17 mouse cellular contexts compared by ENCODE assay signal in genomic region chr5:116545746-116546145, GRCm38 (mm10). TPM values are rescaled to one million over a fixed set of nuclear protein-coding genes. Genes with fewer than 3 reads are reported as not detected.
A peak's percentile ranks its signal among the peaks of the same experiment; 100 is the strongest.
DNase-seq lines count a peak whose midpoint lies in the region; ATAC-seq and TF ChIP-seq lines count a peak whose summit lies in the region.
"Had no signal": no experiment of that assay in that cellular context is flagged by ENCODE, and none has a peak within 500 bp of the region (broad histone marks: within the 10 kb centered on the region; RNA-seq: fewer than 3 reads in every experiment).

No protein-coding gene starts in this region.

- no peaks in the 10 kb centered on the region for H3K9me3 ChIP-seq in MEL (replicated peaks; ENCODE audit: insufficient read depth, low read length)
- no peaks in the 10 kb centered on the region for H3K9me3 ChIP-seq in limb, embryonic 11.5 days (ENCODE audit: control insufficient read depth, low read length)
- H3K9me3 ChIP-seq: heart, embryonic 10.5 days; lung, embryonic 15.5 days had no signal

- no peaks in the 10 kb centered on the region for H3K27me3 ChIP-seq in MEL (ENCODE audit: control insufficient read depth in 1 of 2, insufficient read depth in 2 of 2, low read length in 2 of 2)
- no peaks in the 10 kb centered on the region for H3K27me3 ChIP-seq in limb, embryonic 11.5 days (ENCODE audit: control insufficient read depth, insufficient read depth, low read length)
- H3K27me3 ChIP-seq: CH12.LX; limb, embryonic 13.5 days; lung, embryonic 15.5 days; megakaryocyte, embryonic 14.5 days had no signal

- no peaks in the 10 kb centered on the region for H3K4me1 ChIP-seq in MEL (ENCODE audit: control insufficient read depth in 1 of 2, insufficient read depth in 2 of 2, low read length in 2 of 2)
- no peaks in the 10 kb centered on the region for H3K4me1 ChIP-seq in limb, embryonic 11.5 days (ENCODE audit: control insufficient read depth, insufficient read depth, low read length)
- H3K4me1 ChIP-seq: heart, embryonic 10.5 days; limb, embryonic 13.5 days; lung, embryonic 15.5 days; megakaryocyte, embryonic 14.5 days had no signal

- peak; percentile 66 to 67 for DNase-seq in kidney, postnatal 4 days
- DNase-seq in kidney, postnatal 14 days: no peak
- DNase-seq in MEL (ENCODE audit: low read depth, low spot score): peak; percentile 7
- peak; percentile 67 for DNase-seq in embryo, embryonic 10 days (ENCODE audit: low spot score)
- DNase-seq in limb, embryonic 11.5 days (ENCODE audit: low spot score): peak; percentile 77
- no peak for DNase-seq in urinary bladder, adult 2 months (ENCODE audit: low spot score)
- no peak for DNase-seq in thymus, postnatal 14 days
- DNase-seq: kidney, adult 9 months; right cerebral cortex, postnatal 14 days; thymus, postnatal 25 days had no signal

- ATAC-seq in limb, embryonic 11.5 days (ENCODE audit: insufficient number of reproducible peaks, low FRiP score, low TSS enrichment, low read depth): no peak

- no peak for TF ChIP-seq EP300 in MEL (IDR thresholded peaks at IDR 0.05; ENCODE audit: low read depth in 1 of 2, low read length in 2 of 2)

- no peak overlapping the region for H3K4me3 ChIP-seq in MEL (ENCODE audit: control insufficient read depth in 1 of 2, insufficient read depth in 1 of 2, low read depth in 2 of 2, low read length in 2 of 2)
- H3K4me3 ChIP-seq in limb, embryonic 11.5 days (ENCODE audit: low read depth, low read length): no peak overlapping the region
- H3K4me3 ChIP-seq: heart, embryonic 10.5 days; limb, embryonic 13.5 days; lung, embryonic 15.5 days had no signal

- TF ChIP-seq RAD21 in MEL (IDR thresholded peaks at IDR 0.05; ENCODE audit: low read depth, low read length): no peak

- H3K27ac ChIP-seq in MEL (ENCODE audit: control insufficient read depth, low read depth, low read length): no peak overlapping the region
- no peak overlapping the region for H3K27ac ChIP-seq in limb, embryonic 11.5 days (replicated peaks; ENCODE audit: low read depth, low read length)
- H3K27ac ChIP-seq: heart, embryonic 10.5 days; limb, embryonic 13.5 days; lung, embryonic 15.5 days had no signal

- TF ChIP-seq CTCF in MEL (IDR thresholded peaks at IDR 0.05 in 2 of 3, conservative IDR thresholded peaks at IDR 0.05 in 1 of 3; ENCODE audit: control insufficient read depth in 1 of 3, insufficient read depth in 1 of 3, low read depth in 2 of 3, low read length in 3 of 3, poor library complexity in 1 of 3, severe bottlenecking in 1 of 3): no peak

- TF ChIP-seq POLR2A in MEL (IDR thresholded peaks at IDR 0.05; ENCODE audit: control insufficient read depth in 1 of 2, insufficient read depth in 1 of 2, low read depth in 1 of 2, low read length in 2 of 2, poor library complexity in 1 of 2): no peak

- H3K79me2 ChIP-seq in MEL (ENCODE audit: control insufficient read depth, insufficient read depth, low read length, poor library complexity): no peaks in the 10 kb centered on the region

- 38% methylated on average over 11 of the region's 11 CpGs for WGBS in limb, embryonic 11.5 days

- no peak overlapping the region for H3K9ac ChIP-seq in MEL (ENCODE audit: control insufficient read depth, low read depth, low read length, poor library complexity, severe bottlenecking)
- H3K9ac ChIP-seq in limb, embryonic 11.5 days (ENCODE audit: low read length): no peak overlapping the region
- H3K9ac ChIP-seq: limb, embryonic 13.5 days; lung, embryonic 15.5 days had no signal

- no peak overlapping the region for H3K4me2 ChIP-seq in limb, embryonic 11.5 days (ENCODE audit: low read depth, severe bottlenecking)
- H3K4me2 ChIP-seq: limb, embryonic 13.5 days; lung, embryonic 15.5 days had no signal

- H3K36me3 ChIP-seq in MEL (ENCODE audit: control insufficient read depth in 1 of 2, insufficient read depth in 2 of 2, low read length in 2 of 2): no peaks in the 10 kb centered on the region
- no peaks in the 10 kb centered on the region for H3K36me3 ChIP-seq in limb, embryonic 11.5 days (ENCODE audit: control insufficient read depth, insufficient read depth, low read length)
- H3K36me3 ChIP-seq: heart, embryonic 10.5 days; limb, embryonic 13.5 days; lung, embryonic 15.5 days had no signal

TF ChIP-seq in MEL, 35 proteins besides CTCF, POLR2A, EP300 and RAD21:
- TF ChIP-seq SMC3 (IDR thresholded peaks at IDR 0.05; ENCODE audit: low read depth, low read length) (no peak), UBTF (IDR thresholded peaks at IDR 0.05; ENCODE audit: borderline replicate concordance, insufficient read depth, low read depth, low read length) (no peak), MEF2A (IDR thresholded peaks at IDR 0.05; ENCODE audit: extremely low read depth, insufficient replicate concordance, low read depth, low read length, poor library complexity, severe bottlenecking) (no peak), POLR2AphosphoS5 (IDR thresholded peaks at IDR 0.05; ENCODE audit: borderline replicate concordance, low read depth, low read length) (no peak), TBP (IDR thresholded peaks at IDR 0.05; ENCODE audit: low read depth, low read length) (no peak), E2F4 (IDR thresholded peaks at IDR 0.05; ENCODE audit: borderline replicate concordance, low read depth, low read length) (no peak), ZNF384 (IDR thresholded peaks at IDR 0.05; ENCODE audit: low read depth, low read length) (no peak), ZC3H11A (IDR thresholded peaks at IDR 0.05; ENCODE audit: low read depth, low read length) (no peak), ELF1 (IDR thresholded peaks at IDR 0.05; ENCODE audit: low read depth, low read length) (no peak), ZKSCAN1 (IDR thresholded peaks at IDR 0.05; ENCODE audit: low read depth, low read length) (no peak), BHLHE40 (IDR thresholded peaks at IDR 0.05; ENCODE audit: borderline replicate concordance, low read depth, low read length) (no peak), KAT2A (conservative IDR thresholded peaks at IDR 0.05; ENCODE audit: low read depth, low read length) (no peak), POLR2AphosphoS2 (IDR thresholded peaks at IDR 0.05; ENCODE audit: low read length) (no peak), MYC (IDR thresholded peaks at IDR 0.05; ENCODE audit: low read depth, low read length) (no peak), MAX (IDR thresholded peaks at IDR 0.05; ENCODE audit: low read length) (no peak), TAL1 (IDR thresholded peaks at IDR 0.05; ENCODE audit: low read length) (no peak), NELFE (IDR thresholded peaks at IDR 0.05; ENCODE audit: low read depth, low read length) (no peak), JUND (IDR thresholded peaks at IDR 0.05; ENCODE audit: low read depth, low read length) (no peak)

RNA-seq across cellular contexts. Expression of gene Srrm4, which starts 45.9 kb away (rescaled TPM):
- not detected in 2 replicates for total RNA-seq in MEL (2012; rRNA removed)
- not detected for polyA plus RNA-seq in MEL (2012; ENCODE audit: insufficient read depth in 1 of 2, insufficient read length in 2 of 2, low read depth in 1 of 2, low replicate concordance in 2 of 2, missing spikeins in 1 of 2)
- polyA plus RNA-seq in limb, embryonic 11.5 days (2014; fragmentation: Nextera tagmentation; extraction: Ambion mirVana): 0.03 and 0.09 TPM in 2 replicates
- 0.38 and 0.44 TPM in 2 replicates for polyA plus RNA-seq in urinary bladder, adult 2 months (2012; rRNA removed)
- total RNA-seq: CH12.LX; common myeloid progenitor, adult 5-6 weeks; hematopoietic stem cell, adult 5-6 weeks had no signal

Comparison
In these comparisons a context has a peak if more than half of its experiments do, and no peak if none do; other contexts are left out.
1. DNase-seq: peak in kidney, postnatal 4 days (2 of 2), MEL (single experiment), embryo, embryonic 10 days (single experiment) and limb, embryonic 11.5 days (single experiment); none in kidney, postnatal 14 days (single experiment), urinary bladder, adult 2 months (single experiment) and thymus, postnatal 14 days (single experiment).